Mouse (Mus musculus) gastrocnemius, postnatal 4 days (tissue): Measurements from ENCODE around the gene Dcn. TPM values are rescaled to one million over a fixed set of nuclear protein-coding genes. Genes with fewer than 3 reads are reported as not detected.
A peak's percentile ranks its signal among the peaks of the same experiment; 100 is the strongest.

ENCODE experiments used
- DNase-seq, 2 experiments: peaks; one replicate each; pipeline ENCODE4 v3.0.0; 2021 to 2022; ENCODE audit warnings: low spot score in 2 of 2, mixed read lengths in 2 of 2
- long read RNA-seq, 2 experiments: library from polyadenylated mRNA; stranded (forward); transcript quantifications; one replicate each; pipeline ENCODE4 v2.0.0; 2021
- total RNA-seq, 2 experiments: library from RNA; stranded (reverse); gene quantifications; 2 replicates each; pipeline ENCODE4 v1.2.3; 2021

The Dcn gene
- total RNA-seq, result 100 to 1,000 TPM; 637 to 757 TPM
- long read RNA-seq, experiment 1, transcript Dcn-201 (8 exons, 1,758 nt), result major isoform, 934 of 969 reads
- long read RNA-seq, experiment 1, transcript Dcn-202 (8 exons, 1,758 nt), result minor isoform, 13 of 969 reads
- long read RNA-seq, experiment 1, partial matches to known transcripts, result 14 of 969 reads
- long read RNA-seq, experiment 1, other reads (novel, unspliced or antisense), result 8 of 969 reads
- long read RNA-seq, experiment 2, transcript Dcn-201 (8 exons, 1,758 nt), result major isoform, 914 of 943 reads
- long read RNA-seq, experiment 2, partial matches to known transcripts, result 21 of 943 reads
- long read RNA-seq, experiment 2, other reads (novel, unspliced or antisense), result 5 of 943 reads

DNA sequence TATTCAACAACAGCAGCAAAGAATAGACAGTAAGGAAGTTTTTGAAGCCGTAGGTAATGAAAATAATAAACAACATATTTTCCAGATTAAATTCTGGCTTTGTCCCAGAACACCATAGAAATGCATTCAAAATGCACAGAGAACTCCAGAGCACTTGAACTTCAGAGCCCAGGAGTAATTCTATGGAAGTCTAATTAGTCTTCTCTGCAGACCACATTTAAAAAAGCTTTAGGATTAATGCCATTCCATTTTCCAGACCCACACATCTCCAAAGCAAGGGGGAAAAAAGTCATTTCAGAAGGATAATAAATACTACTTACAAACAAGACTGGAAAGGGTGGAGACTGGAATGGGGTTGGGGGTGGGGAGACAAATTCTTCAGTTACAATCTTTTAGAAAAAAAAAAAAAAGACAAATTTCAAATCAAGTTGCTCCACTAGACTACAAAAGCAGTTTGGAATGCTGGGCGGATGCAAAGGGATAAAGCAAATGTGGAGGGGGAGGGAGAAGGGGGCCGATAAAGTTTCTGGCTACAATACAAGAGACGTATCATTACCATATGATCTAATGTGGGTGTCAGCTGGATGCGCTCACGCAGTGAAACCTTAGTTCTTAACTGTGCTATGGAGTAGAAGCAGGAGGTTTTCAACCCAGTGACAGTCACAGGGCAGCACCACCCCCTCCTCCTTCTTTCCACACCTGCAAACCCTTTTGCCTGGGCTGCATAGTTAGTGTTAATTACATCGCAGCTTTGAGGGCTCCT, at the start of gene Dcn:
Gene Dcn (plus strand): TSS at position 606 of the 763 bp plus-strand sequence.
- DNase-seq, result peak; percentile 17 to 43

DNA sequence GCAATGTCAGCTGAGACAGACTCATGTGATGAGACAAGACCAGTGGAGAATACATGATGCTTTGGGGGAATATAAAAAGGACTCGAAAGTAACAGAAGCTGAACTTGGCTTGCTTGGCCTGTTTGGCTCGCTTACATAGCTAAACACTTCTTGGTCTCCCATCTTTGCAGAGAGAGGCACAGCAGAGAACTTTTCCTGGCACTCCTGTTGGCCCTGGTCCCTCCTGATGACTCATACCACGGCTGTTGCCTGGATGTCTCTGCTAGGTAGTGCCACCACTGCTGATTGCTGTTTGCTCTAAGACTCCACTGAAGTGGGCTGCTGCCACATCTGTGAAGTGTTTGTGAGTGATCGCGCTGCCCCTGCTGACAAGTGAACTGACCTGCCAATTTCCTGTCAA, 42.7 kb upstream of the Dcn start:
- DNase-seq, result no peak

- DNase-seq, result no peak
Observed at GRCm38 (mm10) chr10:97442300-97442699, 37.1 kb upstream of the Dcn start.

GRCm38 (mm10) chr10:97446486-97446885, 32.9 kb upstream of the Dcn start:
- DNase-seq, result no peak

GRCm38 (mm10) chr10:97452886-97453285, 26.5 kb upstream of the Dcn start:
- no peak for DNase-seq

DNA sequence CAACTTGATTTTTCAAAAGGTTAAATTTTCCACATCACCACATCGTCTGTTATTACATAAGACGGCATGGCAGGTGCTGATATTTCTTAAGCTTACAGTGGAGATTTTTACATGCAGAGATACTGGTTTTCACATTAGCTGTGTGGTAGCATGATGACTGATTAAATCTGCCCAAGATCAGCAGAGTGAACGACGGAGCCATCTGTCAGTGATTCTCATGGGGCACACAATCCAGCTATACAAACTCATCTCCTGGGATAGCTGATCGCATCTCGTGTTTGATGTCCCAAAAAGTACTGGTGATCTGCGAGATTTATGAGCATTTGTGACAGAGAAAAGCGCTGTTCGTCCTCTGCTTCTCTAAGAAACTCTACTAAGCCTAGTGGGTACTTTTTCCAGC, 25.9 kb upstream of the Dcn start:
- DNase-seq, result no peak

DNA sequence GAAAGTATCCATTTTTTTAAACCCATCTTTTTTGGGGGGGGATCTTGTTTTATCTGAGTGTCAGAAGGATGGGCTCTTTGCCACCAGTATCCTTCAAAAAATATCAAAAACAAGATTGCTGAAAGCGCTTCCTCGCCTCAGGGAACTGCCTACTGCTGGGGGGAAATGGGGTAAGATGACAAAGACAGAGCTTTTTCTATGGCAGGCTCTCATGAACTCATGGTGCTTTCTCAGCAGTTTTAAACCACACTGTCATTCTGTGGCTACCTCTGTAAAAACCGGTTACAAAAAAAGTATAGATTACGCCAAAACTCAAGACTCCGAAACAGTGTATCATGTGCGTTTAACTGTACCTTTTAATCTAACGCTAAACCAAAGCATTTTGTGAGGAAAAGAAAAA, 22.4 kb upstream of the Dcn start:
- no peak for DNase-seq

- no peak for DNase-seq
Observed at GRCm38 (mm10) chr10:97466818-97467217, 12.6 kb upstream of the Dcn start.

- DNase-seq, result no peak
Observed at GRCm38 (mm10) chr10:97469411-97470140, 9.8 kb upstream of the Dcn start.

- no peak for DNase-seq
Observed at GRCm38 (mm10) chr10:97475460-97475859, 3.9 kb upstream of the Dcn start.

GRCm38 (mm10) chr10:97478259-97478658, 1.1 kb upstream of the Dcn start:
- DNase-seq, result no peak

DNA sequence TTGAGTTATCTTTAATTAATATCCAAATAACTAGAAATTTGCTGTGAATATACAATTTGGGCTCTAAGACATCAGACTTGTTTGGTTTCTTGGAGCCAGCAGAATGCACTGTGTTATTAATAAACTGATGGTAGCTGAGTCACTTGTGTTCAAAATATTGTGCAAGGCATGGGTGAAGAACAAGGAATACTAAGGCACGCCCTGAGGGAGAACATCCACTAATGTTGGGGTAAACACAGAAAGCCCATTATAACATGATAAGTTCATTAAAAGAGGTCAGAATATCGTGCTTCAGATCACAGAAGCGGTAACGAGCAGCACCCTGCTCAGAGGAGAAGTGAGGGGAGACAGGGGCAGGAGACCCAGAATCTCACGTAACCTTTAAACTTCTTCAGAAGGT, 2.7 kb downstream of the Dcn start:
- no peak for DNase-seq

GRCm38 (mm10) chr10:97484049-97484448, 4.6 kb downstream of the Dcn start:
- DNase-seq, result no peak

DNA sequence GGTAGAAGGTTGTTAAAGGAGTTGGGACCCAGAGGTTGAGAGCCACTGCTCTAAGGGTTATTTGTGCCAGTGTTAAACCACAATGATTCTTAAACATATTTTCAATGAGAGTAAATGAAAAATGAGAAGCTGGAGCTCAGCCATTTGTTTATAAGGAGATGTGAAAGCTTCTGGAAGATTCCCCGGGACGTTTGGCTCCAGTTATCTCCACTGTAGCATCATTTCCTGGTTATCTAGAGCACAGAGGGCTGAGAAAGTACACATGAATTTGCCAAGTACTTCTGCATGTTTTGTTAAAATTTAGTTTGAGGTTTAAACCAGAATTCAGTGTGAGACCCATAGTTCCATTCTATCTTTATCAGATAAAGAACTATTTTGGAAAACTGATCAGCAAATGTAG, 5.7 kb downstream of the Dcn start:
- DNase-seq, result no peak

GRCm38 (mm10) chr10:97486085-97486484, 6.7 kb downstream of the Dcn start:
- no peak for DNase-seq

GRCm38 (mm10) chr10:97487269-97487989, 8.0 kb downstream of the Dcn start:
- no peak for DNase-seq

GRCm38 (mm10) chr10:97492367-97492980, 13.1 kb downstream of the Dcn start:
- no peak for DNase-seq

- no peak for DNase-seq
Observed at GRCm38 (mm10) chr10:97497646-97498045, 18.2 kb downstream of the Dcn start.

- no peak for DNase-seq
Observed at GRCm38 (mm10) chr10:97523366-97523765, 44.0 kb downstream of the Dcn start.

DNA sequence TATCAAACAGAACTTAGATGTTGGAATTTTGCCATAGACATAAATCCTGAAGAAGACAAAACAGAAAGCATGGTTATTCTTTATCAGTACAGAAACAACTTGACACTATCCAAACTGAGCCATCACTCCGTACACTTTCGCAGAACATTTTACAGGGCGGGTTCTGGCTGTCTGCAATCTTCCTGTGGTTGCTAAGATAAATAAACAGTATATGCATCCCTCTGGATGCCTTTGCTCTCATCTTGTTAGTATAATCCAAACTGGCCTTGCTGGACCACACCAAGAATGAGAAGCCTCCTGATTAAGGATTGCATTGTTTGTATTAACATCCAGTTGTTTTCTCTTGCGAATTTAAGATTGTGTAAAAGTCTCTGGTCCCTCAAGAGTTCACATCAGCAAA, 56.3 kb downstream of the Dcn start:
- DNase-seq, result no peak

DNA sequence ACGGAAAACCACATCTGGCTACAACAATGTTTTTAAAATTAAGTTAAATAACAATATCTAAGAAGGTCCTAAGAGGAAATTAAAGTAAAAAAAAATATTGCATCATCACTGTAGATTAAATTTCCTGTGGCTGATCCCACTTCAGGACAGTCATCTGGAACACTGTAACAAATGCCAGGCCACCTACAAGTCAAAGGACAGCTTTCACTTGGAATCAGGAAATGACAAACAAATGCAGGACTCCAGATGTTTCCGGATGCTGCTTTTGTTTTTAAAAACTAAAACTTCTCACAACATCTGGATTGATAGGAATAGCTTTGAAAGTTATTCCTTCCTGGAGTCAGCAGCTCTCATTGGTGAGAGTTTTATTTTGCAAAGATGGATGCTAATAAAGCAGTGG, 57.5 kb downstream of the Dcn start:
- no peak for DNase-seq
